ENCODE assay signal across 24 mouse cellular contexts in the genomic region with DNA sequence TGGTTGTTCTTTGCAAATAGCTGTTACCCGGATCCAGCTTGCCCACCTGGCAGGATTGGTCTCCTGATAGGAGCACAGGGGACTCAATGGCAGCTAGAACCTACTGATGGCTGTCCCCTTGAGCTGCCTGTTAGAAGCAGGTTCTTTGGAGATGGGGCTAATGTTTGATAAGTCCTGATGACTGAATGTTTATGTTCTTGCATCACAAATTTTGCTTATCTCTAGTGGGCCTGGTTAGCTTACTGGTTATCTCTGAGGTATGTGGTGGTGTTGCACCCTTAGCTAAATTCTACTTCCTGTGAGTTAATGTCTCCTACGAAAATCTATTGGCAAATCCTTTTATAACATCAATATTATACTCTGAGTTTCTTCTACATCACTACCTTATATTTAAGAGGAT. TPM values are rescaled to one million over a fixed set of nuclear protein-coding genes. Genes with fewer than 3 reads are reported as not detected.
DNase-seq lines count a peak whose midpoint lies in the region; ATAC-seq and TF ChIP-seq lines count a peak whose summit lies in the region.
"Had no signal": no experiment of that assay in that cellular context is flagged by ENCODE, and none has a peak within 500 bp of the region (broad histone marks: within the 10 kb centered on the region; RNA-seq: fewer than 3 reads in every experiment).

No protein-coding gene starts in this region.

- TF ChIP-seq POLR2A in MEL (IDR thresholded peaks at IDR 0.05; ENCODE audit: control insufficient read depth in 1 of 2, insufficient read depth in 1 of 2, low read depth in 1 of 2, low read length in 2 of 2, poor library complexity in 1 of 2) = no peak

- no peak for DNase-seq in liver, embryonic 13.5 days
- no peak for DNase-seq in liver, embryonic 11.5 days (ENCODE audit: low spot score)
- peak; percentile 49 for DNase-seq in MEL (ENCODE audit: low read depth, low spot score)
- DNase-seq in right cerebral cortex, postnatal 4 days = no peak
- DNase-seq in urinary bladder, postnatal 25 days (ENCODE audit: low spot score) = no peak
- DNase-seq: adrenal gland, adult 2 months; adrenal gland, postnatal 14 days; cerebellum, adult 11 months; cerebellum, adult 2 months; cerebellum, adult 9-11 months; cerebellum, postnatal 36 days; gastrocnemius, postnatal 10 days; gastrocnemius, postnatal 36 days; heart, postnatal 10 days; heart, postnatal 36 days had no signal

- no peak overlapping the region for H3K9ac ChIP-seq in liver, embryonic 13.5 days
- no peak overlapping the region for H3K9ac ChIP-seq in liver, embryonic 11.5 days (ENCODE audit: low read depth, low read length)
- H3K9ac ChIP-seq in MEL (ENCODE audit: control insufficient read depth, low read depth, low read length, poor library complexity, severe bottlenecking) = no peak overlapping the region
- H3K9ac ChIP-seq: forebrain, embryonic 13.5 days; heart, embryonic 15.5 days; hindbrain, embryonic 13.5 days had no signal

- ATAC-seq in liver, embryonic 13.5 days (ENCODE audit: low read depth) = peak; percentile 58
- no peak; the same call in 1 of the 2 replicates for ATAC-seq in liver, embryonic 11.5 days (replicated peaks; ENCODE audit: low FRiP score)
- ATAC-seq in megakaryocyte-erythroid progenitor cell, adult 5-6 weeks (replicated peaks; ENCODE audit: low FRiP score, low TSS enrichment, poor library complexity, severe bottlenecking) = peak; percentile 82
- ATAC-seq: forebrain, embryonic 13.5 days; forebrain, embryonic 16.5 days; hindbrain, embryonic 16.5 days had no signal

- TF ChIP-seq RAD21 in MEL (IDR thresholded peaks at IDR 0.05; ENCODE audit: low read depth, low read length) = no peak

- H3K27me3 ChIP-seq in liver, embryonic 13.5 days = no peaks in the 10 kb centered on the region
- H3K27me3 ChIP-seq in liver, embryonic 11.5 days (replicated peaks; ENCODE audit: control insufficient read depth, insufficient read depth, low read length) = no peaks in the 10 kb centered on the region
- no peaks in the 10 kb centered on the region for H3K27me3 ChIP-seq in MEL (ENCODE audit: control insufficient read depth in 1 of 2, insufficient read depth in 2 of 2, low read length in 2 of 2)
- H3K27me3 ChIP-seq: forebrain, embryonic 13.5 days; heart, embryonic 15.5 days; hindbrain, embryonic 13.5 days had no signal

- H3K4me3 ChIP-seq in liver, embryonic 13.5 days (replicated peaks) = no peak overlapping the region
- no peak overlapping the region for H3K4me3 ChIP-seq in liver, embryonic 11.5 days (ENCODE audit: low read depth, low read length)
- no peak overlapping the region for H3K4me3 ChIP-seq in MEL (ENCODE audit: control insufficient read depth in 1 of 2, insufficient read depth in 1 of 2, low read depth in 2 of 2, low read length in 2 of 2)
- H3K4me3 ChIP-seq: forebrain, embryonic 10.5 days; forebrain, embryonic 13.5 days; heart, embryonic 15.5 days; hindbrain, embryonic 10.5 days; hindbrain, embryonic 13.5 days had no signal

- WGBS in liver, embryonic 13.5 days (ENCODE audit: insufficient replicate concordance) = 27% methylated on average over 2 of the region's 2 CpGs
- WGBS in liver, embryonic 11.5 days = 57% methylated on average over 2 of the region's 2 CpGs

- TF ChIP-seq CTCF in MEL (IDR thresholded peaks at IDR 0.05 in 2 of 3, conservative IDR thresholded peaks at IDR 0.05 in 1 of 3; ENCODE audit: control insufficient read depth in 1 of 3, insufficient read depth in 1 of 3, low read depth in 2 of 3, low read length in 3 of 3, poor library complexity in 1 of 3, severe bottlenecking in 1 of 3) = no peak

- H3K79me2 ChIP-seq in MEL (ENCODE audit: control insufficient read depth, insufficient read depth, low read length, poor library complexity) = no peaks in the 10 kb centered on the region

- H3K36me3 ChIP-seq in liver, embryonic 13.5 days = peaks cover 30% of the 10 kb centered on the region
- H3K36me3 ChIP-seq in liver, embryonic 11.5 days (ENCODE audit: control insufficient read depth, insufficient read depth, low read length) = peaks cover 14% of the 10 kb centered on the region
- peaks cover 4 to 15% of the 10 kb centered on the region in 2 experiments for H3K36me3 ChIP-seq in MEL (ENCODE audit: control insufficient read depth in 1 of 2, insufficient read depth in 2 of 2, low read length in 2 of 2)

- no peaks in the 10 kb centered on the region for H3K9me3 ChIP-seq in liver, embryonic 13.5 days (replicated peaks)
- H3K9me3 ChIP-seq in liver, embryonic 11.5 days (ENCODE audit: control insufficient read depth, low read length) = no peaks in the 10 kb centered on the region
- no peaks in the 10 kb centered on the region for H3K9me3 ChIP-seq in MEL (replicated peaks; ENCODE audit: insufficient read depth, low read length)
- H3K9me3 ChIP-seq: forebrain, embryonic 10.5 days; forebrain, embryonic 13.5 days; heart, embryonic 15.5 days; hindbrain, embryonic 13.5 days had no signal

- H3K27ac ChIP-seq in liver, embryonic 13.5 days = no peak overlapping the region
- H3K27ac ChIP-seq in liver, embryonic 11.5 days (ENCODE audit: low read depth, low read length) = no peak overlapping the region
- H3K27ac ChIP-seq in MEL (ENCODE audit: control insufficient read depth, low read depth, low read length) = no peak overlapping the region
- H3K27ac ChIP-seq: forebrain, embryonic 10.5 days; forebrain, embryonic 13.5 days; heart, embryonic 15.5 days; hindbrain, embryonic 10.5 days; hindbrain, embryonic 13.5 days had no signal

- no peak overlapping the region for H3K4me2 ChIP-seq in liver, embryonic 13.5 days
- no peak overlapping the region for H3K4me2 ChIP-seq in liver, embryonic 11.5 days
- H3K4me2 ChIP-seq: forebrain, embryonic 13.5 days; heart, embryonic 11.5 days; heart, embryonic 15.5 days; hindbrain, embryonic 13.5 days had no signal

- TF ChIP-seq EP300 in MEL (IDR thresholded peaks at IDR 0.05; ENCODE audit: low read depth in 1 of 2, low read length in 2 of 2) = peak; percentile 65 to 74

- H3K4me1 ChIP-seq in liver, embryonic 13.5 days (replicated peaks) = peaks cover 9% of the 10 kb centered on the region
- H3K4me1 ChIP-seq in liver, embryonic 11.5 days (replicated peaks; ENCODE audit: control insufficient read depth, insufficient read depth, low read length) = no peaks in the 10 kb centered on the region; the same call in 1 of the 2 replicates
- peaks cover 3 to 13% of the 10 kb centered on the region in 2 experiments; a peak in 3 of 4 replicates for H3K4me1 ChIP-seq in MEL (ENCODE audit: control insufficient read depth in 1 of 2, insufficient read depth in 2 of 2, low read length in 2 of 2)
- H3K4me1 ChIP-seq: forebrain, embryonic 10.5 days; heart, embryonic 15.5 days; hindbrain, embryonic 10.5 days; hindbrain, embryonic 13.5 days had no signal

TF ChIP-seq in MEL, 35 proteins besides CTCF, POLR2A, EP300 and RAD21 (continues in another document):
- no peak for TF ChIP-seq TAL1 (IDR thresholded peaks at IDR 0.05; ENCODE audit: low read length)
- peak; percentile 51; the same call in 1 of the 2 replicates for TF ChIP-seq SIN3A (IDR thresholded peaks at IDR 0.05; ENCODE audit: low read length)
- TF ChIP-seq ZMIZ1 (IDR thresholded peaks at IDR 0.05; ENCODE audit: low read depth, low read length) = no peak
- peak; percentile 86 for TF ChIP-seq GATA1 (IDR thresholded peaks at IDR 0.05; ENCODE audit: low read depth, low read length)
- TF ChIP-seq MEF2A (IDR thresholded peaks at IDR 0.05; ENCODE audit: extremely low read depth, insufficient replicate concordance, low read depth, low read length, poor library complexity, severe bottlenecking) = no peak
- no peak for TF ChIP-seq USF1 (IDR thresholded peaks at IDR 0.05; ENCODE audit: low read depth, low read length)
- TF ChIP-seq TCF12 (IDR thresholded peaks at IDR 0.05; ENCODE audit: low read depth, low read length) = 0 out of 2 replicates have a peak, but pooled peaks have one; percentile 48
- no peak for TF ChIP-seq USF2 (IDR thresholded peaks at IDR 0.05; ENCODE audit: borderline replicate concordance in 1 of 2, insufficient read depth in 1 of 2, low read depth in 1 of 2, low read length in 2 of 2)
- TF ChIP-seq ZKSCAN1 (IDR thresholded peaks at IDR 0.05; ENCODE audit: low read depth, low read length) = no peak
- TF ChIP-seq MAZ (IDR thresholded peaks at IDR 0.05; ENCODE audit: low read depth, low read length) = no peak
- peak; percentile 86 for TF ChIP-seq ETS1 (IDR thresholded peaks at IDR 0.05; ENCODE audit: low read depth, low read length)
- no peak for TF ChIP-seq MAX (IDR thresholded peaks at IDR 0.05; ENCODE audit: low read length)
- TF ChIP-seq MYC (IDR thresholded peaks at IDR 0.05; ENCODE audit: low read depth, low read length) = no peak
- no peak for TF ChIP-seq BHLHE40 (IDR thresholded peaks at IDR 0.05; ENCODE audit: borderline replicate concordance, low read depth, low read length)

RNA-seq across cellular contexts. Expression of a gene that starts 20.1 kb away (rescaled TPM):
- 56.3 and 58.7 TPM in 2 replicates for polyA plus RNA-seq in liver, embryonic 13.5 days (2015; fragmentation: Nextera tagmentation; extraction: Ambion mirVana)
- polyA plus RNA-seq in liver, embryonic 11.5 days (2014; fragmentation: Nextera tagmentation; extraction: Ambion mirVana) = 34.0 and 34.3 TPM in 2 replicates
- total RNA-seq in MEL (2012; rRNA removed) = 4.9 and 7.1 TPM in 2 replicates
- 10 to 100 TPM in 1 of 2 experiments, not detected in 1; 10.6 TPM for polyA plus RNA-seq in MEL (2012; ENCODE audit: insufficient read depth in 1 of 2, insufficient read length in 2 of 2, low read depth in 1 of 2, low replicate concordance in 2 of 2, missing spikeins in 1 of 2)
- total RNA-seq in megakaryocyte-erythroid progenitor cell, adult 5-6 weeks (2014; fragmentation: Nextera tagmentation) = 205 and 254 TPM in 2 replicates
- total RNA-seq in megakaryocyte-erythroid progenitor cell, adult 5-6 weeks (2017) = 198 and 535 TPM in 2 replicates
- total RNA-seq: gastrocnemius, postnatal 36 days had no signal

RNA-seq across cellular contexts. Expression of a gene that starts 33.8 kb away (rescaled TPM):
- 96.0 and 110 TPM in 2 replicates for polyA plus RNA-seq in liver, embryonic 13.5 days (2015; fragmentation: Nextera tagmentation; extraction: Ambion mirVana)
- 166 and 176 TPM in 2 replicates for polyA plus RNA-seq in liver, embryonic 11.5 days (2014; fragmentation: Nextera tagmentation; extraction: Ambion mirVana)
- total RNA-seq in MEL (2012; rRNA removed) = 142 and 143 TPM in 2 replicates
- polyA plus RNA-seq in MEL (2012; ENCODE audit: insufficient read depth in 1 of 2, insufficient read length in 2 of 2, low read depth in 1 of 2, low replicate concordance in 2 of 2, missing spikeins in 1 of 2) = 100 to 1,000 TPM; 112 to 626 TPM
- total RNA-seq in megakaryocyte-erythroid progenitor cell, adult 5-6 weeks (2014; fragmentation: Nextera tagmentation) = 86.0 and 93.6 TPM in 2 replicates
- 186 and 187 TPM in 2 replicates for total RNA-seq in megakaryocyte-erythroid progenitor cell, adult 5-6 weeks (2017)

RNA-seq across cellular contexts. Expression of a gene that starts 51.5 kb away (rescaled TPM):
- polyA plus RNA-seq in liver, embryonic 13.5 days (2015; fragmentation: Nextera tagmentation; extraction: Ambion mirVana) = 9.3 and 12.1 TPM in 2 replicates
- 16.2 and 17.3 TPM in 2 replicates for polyA plus RNA-seq in liver, embryonic 11.5 days (2014; fragmentation: Nextera tagmentation; extraction: Ambion mirVana)
- total RNA-seq in MEL (2012; rRNA removed) = 14.1 and 14.4 TPM in 2 replicates
- 10 to 100 TPM in 1 of 2 experiments, not detected in 1; 16.0 TPM for polyA plus RNA-seq in MEL (2012; ENCODE audit: insufficient read depth in 1 of 2, insufficient read length in 2 of 2, low read depth in 1 of 2, low replicate concordance in 2 of 2, missing spikeins in 1 of 2)
- total RNA-seq in megakaryocyte-erythroid progenitor cell, adult 5-6 weeks (2014; fragmentation: Nextera tagmentation) = 40.5 and 45.3 TPM in 2 replicates
- 32.1 and 56.5 TPM in 2 replicates for total RNA-seq in megakaryocyte-erythroid progenitor cell, adult 5-6 weeks (2017)
